Mouse (Mus musculus): ENCODE results near the gene Elmo1. TPM values are rescaled to one million over a fixed set of nuclear protein-coding genes. Genes with fewer than 3 reads are reported as not detected.

Gene Elmo1
- polyA plus RNA-seq (2015; fragmentation: Nextera tagmentation; extraction: Ambion mirVana) = 16.5 and 16.8 TPM in 2 replicates

- Histone ChIP-seq H3K4me3 (ENCODE audit: low read length) (peak within 1 kb of the TSS; percentile 72), H3K4me1 (ENCODE audit: insufficient read depth, low read length) (peaks cover 12% of the 10 kb centered on the region), H3K27ac (ENCODE audit: low read length) (peak within 1 kb of the TSS; percentile 51; the same call in 1 of the 2 replicates), H3K4me2 (replicated peaks; ENCODE audit: low read depth, low read length) (peak within 1 kb of the TSS; percentile 97), H3K36me3 (ENCODE audit: insufficient read depth, low read length) (no peaks in the 10 kb centered on the region), H3K9ac (replicated peaks; ENCODE audit: low read length) (peak within 1 kb of the TSS; percentile 77), H3K9me3 (ENCODE audit: low read length) (no peaks in the 10 kb centered on the region), H3K27me3 (ENCODE audit: insufficient read depth, low read length) (no peaks in the 10 kb centered on the region)
- peak; percentile 82 for ATAC-seq (ENCODE audit: low FRiP score, low TSS enrichment)
- WGBS = under 1% methylated on average over 36 of the region's 49 CpGs
Measured at GRCm38 (mm10) chr13:20090133-20090710, at the start of gene Elmo1. Gene Elmo1, plus strand, starts transcription at chr13:20090596.

- Histone ChIP-seq H3K4me2 (replicated peaks; ENCODE audit: low read depth, low read length) (no peak overlapping the region), H3K27me3 (ENCODE audit: insufficient read depth, low read length) (no peaks in the 10 kb centered on the region), H3K27ac (ENCODE audit: low read length) (no peak overlapping the region), H3K9ac (replicated peaks; ENCODE audit: low read length) (no peak overlapping the region), H3K9me3 (ENCODE audit: low read length) (no peaks in the 10 kb centered on the region), H3K4me1 (ENCODE audit: insufficient read depth, low read length) (no peaks in the 10 kb centered on the region), H3K36me3 (ENCODE audit: insufficient read depth, low read length) (no peaks in the 10 kb centered on the region), H3K4me3 (ENCODE audit: low read length) (no peak overlapping the region)
- no peak for ATAC-seq (ENCODE audit: low FRiP score, low TSS enrichment)
- 43% methylated on average over 2 of the region's 2 CpGs for WGBS
Measured at GRCm38 (mm10) chr13:20041169-20041830, 49.1 kb upstream of the Elmo1 start.

GRCm38 (mm10) chr13:20042856-20043255 is 47.5 kb upstream of the Elmo1 start:
- Histone ChIP-seq H3K4me2 (replicated peaks; ENCODE audit: low read depth, low read length) (no peak overlapping the region), H3K9ac (replicated peaks; ENCODE audit: low read length) (no peak overlapping the region), H3K27ac (ENCODE audit: low read length) (no peak overlapping the region), H3K9me3 (ENCODE audit: low read length) (no peaks in the 10 kb centered on the region), H3K27me3 (ENCODE audit: insufficient read depth, low read length) (no peaks in the 10 kb centered on the region; the same call in 1 of the 2 replicates), H3K36me3 (ENCODE audit: insufficient read depth, low read length) (no peaks in the 10 kb centered on the region), H3K4me3 (ENCODE audit: low read length) (no peak overlapping the region), H3K4me1 (ENCODE audit: insufficient read depth, low read length) (no peaks in the 10 kb centered on the region)
- ATAC-seq (ENCODE audit: low FRiP score, low TSS enrichment) = no peak
- WGBS = 76% methylated on average over 2 of the region's 2 CpGs

GRCm38 (mm10) chr13:20045350-20045749 is 45.0 kb upstream of the Elmo1 start:
- no peak overlapping the region for H3K4me3 ChIP-seq (ENCODE audit: low read length)
- H3K27ac ChIP-seq (ENCODE audit: low read length) = no peak overlapping the region
- H3K27me3 ChIP-seq (ENCODE audit: insufficient read depth, low read length) = no peaks in the 10 kb centered on the region; the same call in 1 of the 2 replicates
- ATAC-seq (ENCODE audit: low FRiP score, low TSS enrichment) = no peak
- no peak overlapping the region for H3K9ac ChIP-seq (replicated peaks; ENCODE audit: low read length)
- no peaks in the 10 kb centered on the region for H3K9me3 ChIP-seq (ENCODE audit: low read length)
- no peak overlapping the region for H3K4me2 ChIP-seq (replicated peaks; ENCODE audit: low read depth, low read length)
- H3K36me3 ChIP-seq (ENCODE audit: insufficient read depth, low read length) = no peaks in the 10 kb centered on the region
- H3K4me1 ChIP-seq (ENCODE audit: insufficient read depth, low read length) = no peaks in the 10 kb centered on the region
- 88% methylated on average over 2 of the region's 2 CpGs for WGBS

- no peak overlapping the region for H3K9ac ChIP-seq (replicated peaks; ENCODE audit: low read length)
- H3K9me3 ChIP-seq (ENCODE audit: low read length) = no peaks in the 10 kb centered on the region
- 53% methylated on average over 5 of the region's 5 CpGs for WGBS
- H3K27me3 ChIP-seq (ENCODE audit: insufficient read depth, low read length) = no peaks in the 10 kb centered on the region; the same call in 1 of the 2 replicates
- no peaks in the 10 kb centered on the region for H3K4me1 ChIP-seq (ENCODE audit: insufficient read depth, low read length)
- H3K27ac ChIP-seq (ENCODE audit: low read length) = no peak overlapping the region
- no peaks in the 10 kb centered on the region for H3K36me3 ChIP-seq (ENCODE audit: insufficient read depth, low read length)
- no peak for ATAC-seq (ENCODE audit: low FRiP score, low TSS enrichment)
- H3K4me3 ChIP-seq (ENCODE audit: low read length) = no peak overlapping the region
- H3K4me2 ChIP-seq (replicated peaks; ENCODE audit: low read depth, low read length) = no peak overlapping the region
Measured at GRCm38 (mm10) chr13:20045836-20046235, 44.6 kb upstream of the Elmo1 start.

- Histone ChIP-seq H3K4me3 (ENCODE audit: low read length) (no peak overlapping the region), H3K4me1 (ENCODE audit: insufficient read depth, low read length) (no peaks in the 10 kb centered on the region), H3K36me3 (ENCODE audit: insufficient read depth, low read length) (no peaks in the 10 kb centered on the region), H3K9me3 (ENCODE audit: low read length) (no peaks in the 10 kb centered on the region), H3K27ac (ENCODE audit: low read length) (no peak overlapping the region), H3K4me2 (replicated peaks; ENCODE audit: low read depth, low read length) (no peak overlapping the region), H3K27me3 (ENCODE audit: insufficient read depth, low read length) (no peaks in the 10 kb centered on the region; the same call in 1 of the 2 replicates), H3K9ac (replicated peaks; ENCODE audit: low read length) (no peak overlapping the region)
- WGBS = 80% methylated on average over 4 of the region's 4 CpGs
- ATAC-seq (ENCODE audit: low FRiP score, low TSS enrichment) = no peak
Measured at GRCm38 (mm10) chr13:20046406-20046805, 44.0 kb upstream of the Elmo1 start.

GRCm38 (mm10) chr13:20047926-20048836 is 42.2 kb upstream of the Elmo1 start:
- ATAC-seq (ENCODE audit: low FRiP score, low TSS enrichment) = no peak
- no peaks in the 10 kb centered on the region for H3K36me3 ChIP-seq (ENCODE audit: insufficient read depth, low read length)
- H3K9ac ChIP-seq (replicated peaks; ENCODE audit: low read length) = no peak overlapping the region
- no peaks in the 10 kb centered on the region for H3K4me1 ChIP-seq (ENCODE audit: insufficient read depth, low read length)
- H3K27ac ChIP-seq (ENCODE audit: low read length) = no peak overlapping the region
- no peak overlapping the region for H3K4me3 ChIP-seq (ENCODE audit: low read length)
- no peaks in the 10 kb centered on the region; the same call in 1 of the 2 replicates for H3K27me3 ChIP-seq (ENCODE audit: insufficient read depth, low read length)
- WGBS = 75% methylated on average over 14 of the region's 14 CpGs
- no peak overlapping the region for H3K4me2 ChIP-seq (replicated peaks; ENCODE audit: low read depth, low read length)
- no peaks in the 10 kb centered on the region for H3K9me3 ChIP-seq (ENCODE audit: low read length)

GRCm38 (mm10) chr13:20048837-20049160 is 41.6 kb upstream of the Elmo1 start:
- Histone ChIP-seq H3K27ac (ENCODE audit: low read length) (no peak overlapping the region), H3K9ac (replicated peaks; ENCODE audit: low read length) (no peak overlapping the region), H3K9me3 (ENCODE audit: low read length) (no peaks in the 10 kb centered on the region), H3K27me3 (ENCODE audit: insufficient read depth, low read length) (no peaks in the 10 kb centered on the region; the same call in 1 of the 2 replicates), H3K36me3 (ENCODE audit: insufficient read depth, low read length) (no peaks in the 10 kb centered on the region), H3K4me1 (ENCODE audit: insufficient read depth, low read length) (no peaks in the 10 kb centered on the region), H3K4me3 (ENCODE audit: low read length) (no peak overlapping the region), H3K4me2 (replicated peaks; ENCODE audit: low read depth, low read length) (no peak overlapping the region)
- 58% methylated on average over 2 of the region's 2 CpGs for WGBS
- no peak for ATAC-seq (ENCODE audit: low FRiP score, low TSS enrichment)

- no peaks in the 10 kb centered on the region for H3K4me1 ChIP-seq (ENCODE audit: insufficient read depth, low read length)
- H3K4me3 ChIP-seq (ENCODE audit: low read length) = no peak overlapping the region
- no peaks in the 10 kb centered on the region for H3K9me3 ChIP-seq (ENCODE audit: low read length)
- WGBS = 76% methylated on average over 8 of the region's 8 CpGs
- no peak overlapping the region for H3K27ac ChIP-seq (ENCODE audit: low read length)
- H3K27me3 ChIP-seq (ENCODE audit: insufficient read depth, low read length) = no peaks in the 10 kb centered on the region; the same call in 1 of the 2 replicates
- no peak for ATAC-seq (ENCODE audit: low FRiP score, low TSS enrichment)
- H3K9ac ChIP-seq (replicated peaks; ENCODE audit: low read length) = no peak overlapping the region
- no peaks in the 10 kb centered on the region for H3K36me3 ChIP-seq (ENCODE audit: insufficient read depth, low read length)
- H3K4me2 ChIP-seq (replicated peaks; ENCODE audit: low read depth, low read length) = no peak overlapping the region
Measured at GRCm38 (mm10) chr13:20049654-20050053, 40.7 kb upstream of the Elmo1 start.

Measured in kidney, embryonic 16.5 days (tissue).